Mouse (Mus musculus): Measurements from ENCODE around the gene Egfr. TPM values are rescaled to one million over a fixed set of nuclear protein-coding genes. Genes with fewer than 3 reads are reported as not detected.

Gene Egfr
- polyA plus RNA-seq, 1 experiment from 2014 or later = 9.0 TPM

Other genes starting within 250 kb of the Egfr start
- gene Sec61g, start 243.7 kb upstream of the Egfr start, polyA plus RNA-seq (2016; fragmentation: Nextera tagmentation; extraction: Ambion mirVana) = 45.1 and 45.7 TPM in 2 replicates
- 1.4 and 1.9 TPM in 2 replicates for gene Fbxo48, start 199.2 kb downstream of the Egfr start, polyA plus RNA-seq (2016; fragmentation: Nextera tagmentation; extraction: Ambion mirVana)

All from limb, embryonic 12.5 days (tissue).